Mouse (Mus musculus): ENCODE data around the gene Cdca7l.
"Not testable (repeated sequence)": the region's sequence is repeated elsewhere in the genome, so short reads cannot be mapped to it uniquely, and the experiment has no call there.

Gene Cdca7l

GRCm38 (mm10) chr12:117862655-117863054 is 58.6 kb downstream of the Cdca7l start:
- no peak for DNase-seq (ENCODE audit: low read depth, low spot score)
- Histone ChIP-seq H3K27me3 (ENCODE audit: control insufficient read depth, insufficient read depth, low read length, poor library complexity, severe bottlenecking) (no peaks in the 10 kb centered on the region), H3K36me3 (ENCODE audit: control insufficient read depth, insufficient read depth, low read length, poor library complexity, severe bottlenecking) (no peaks in the 10 kb centered on the region; the same call in 1 of the 2 replicates)

- Histone ChIP-seq H3K36me3 (ENCODE audit: control insufficient read depth, insufficient read depth, low read length, poor library complexity, severe bottlenecking) (no peaks in the 10 kb centered on the region; the same call in 1 of the 2 replicates), H3K27me3 (ENCODE audit: control insufficient read depth, insufficient read depth, low read length, poor library complexity, severe bottlenecking) (no peaks in the 10 kb centered on the region)
- no peak for DNase-seq (ENCODE audit: low read depth, low spot score)
Observed at GRCm38 (mm10) chr12:117867708-117868564, 63.8 kb downstream of the Cdca7l start.

GRCm38 (mm10) chr12:117872265-117872664 is 68.2 kb downstream of the Cdca7l start:
- no peak for DNase-seq (ENCODE audit: low read depth, low spot score)
- no peaks in the 10 kb centered on the region for H3K27me3 ChIP-seq (ENCODE audit: control insufficient read depth, insufficient read depth, low read length, poor library complexity, severe bottlenecking)
- no peaks in the 10 kb centered on the region for H3K36me3 ChIP-seq (ENCODE audit: control insufficient read depth, insufficient read depth, low read length, poor library complexity, severe bottlenecking)

GRCm38 (mm10) chr12:117878341-117878740 is 74.3 kb downstream of the Cdca7l start:
- no peaks in the 10 kb centered on the region for H3K27me3 ChIP-seq (ENCODE audit: control insufficient read depth, insufficient read depth, low read length, poor library complexity, severe bottlenecking)
- H3K36me3 ChIP-seq (ENCODE audit: control insufficient read depth, insufficient read depth, low read length, poor library complexity, severe bottlenecking): 0 out of 2 replicates have a peak, but pooled peaks cover 1% of the 10 kb centered on the region
- no peak for DNase-seq (ENCODE audit: low read depth, low spot score)

- H3K36me3 ChIP-seq (ENCODE audit: control insufficient read depth, insufficient read depth, low read length, poor library complexity, severe bottlenecking): no peaks in the 10 kb centered on the region
- no peak for DNase-seq (ENCODE audit: low read depth, low spot score)
- no peaks in the 10 kb centered on the region for H3K27me3 ChIP-seq (ENCODE audit: control insufficient read depth, insufficient read depth, low read length, poor library complexity, severe bottlenecking)
Observed at GRCm38 (mm10) chr12:117884627-117885026, 80.5 kb downstream of the Cdca7l start.

GRCm38 (mm10) chr12:117887422-117887821 is 83.3 kb downstream of the Cdca7l start:
- Histone ChIP-seq H3K27me3 (ENCODE audit: control insufficient read depth, insufficient read depth, low read length, poor library complexity, severe bottlenecking) (no peaks in the 10 kb centered on the region), H3K36me3 (ENCODE audit: control insufficient read depth, insufficient read depth, low read length, poor library complexity, severe bottlenecking) (no peaks in the 10 kb centered on the region)
- DNase-seq (ENCODE audit: low read depth, low spot score): no peak

GRCm38 (mm10) chr12:117900798-117901197 is 96.7 kb downstream of the Cdca7l start:
- not testable (repeated sequence) for DNase-seq (ENCODE audit: low read depth, low spot score); H3K27me3 ChIP-seq (ENCODE audit: control insufficient read depth, insufficient read depth, low read length, poor library complexity, severe bottlenecking); H3K36me3 ChIP-seq (ENCODE audit: control insufficient read depth, insufficient read depth, low read length, poor library complexity, severe bottlenecking)

GRCm38 (mm10) chr12:117901352-117901751 is 97.3 kb downstream of the Cdca7l start:
- DNase-seq (ENCODE audit: low read depth, low spot score); H3K27me3 ChIP-seq (ENCODE audit: control insufficient read depth, insufficient read depth, low read length, poor library complexity, severe bottlenecking); H3K36me3 ChIP-seq (ENCODE audit: control insufficient read depth, insufficient read depth, low read length, poor library complexity, severe bottlenecking): not testable (repeated sequence)

GRCm38 (mm10) chr12:117903671-117904070 is 99.6 kb downstream of the Cdca7l start:
- no peak for DNase-seq (ENCODE audit: low read depth, low spot score)
- Histone ChIP-seq H3K27me3 (ENCODE audit: control insufficient read depth, insufficient read depth, low read length, poor library complexity, severe bottlenecking) (no peaks in the 10 kb centered on the region), H3K36me3 (ENCODE audit: control insufficient read depth, insufficient read depth, low read length, poor library complexity, severe bottlenecking) (no peaks in the 10 kb centered on the region)

- not testable (repeated sequence) for H3K27me3 ChIP-seq (ENCODE audit: control insufficient read depth, insufficient read depth, low read length, poor library complexity, severe bottlenecking); H3K36me3 ChIP-seq (ENCODE audit: control insufficient read depth, insufficient read depth, low read length, poor library complexity, severe bottlenecking); DNase-seq (ENCODE audit: low read depth, low spot score)
Observed at GRCm38 (mm10) chr12:117905232-117905840, 101.2 kb downstream of the Cdca7l start.

- no peaks in the 10 kb centered on the region for H3K27me3 ChIP-seq (ENCODE audit: control insufficient read depth, insufficient read depth, low read length, poor library complexity, severe bottlenecking)
- DNase-seq (ENCODE audit: low read depth, low spot score): no peak
- no peaks in the 10 kb centered on the region for H3K36me3 ChIP-seq (ENCODE audit: control insufficient read depth, insufficient read depth, low read length, poor library complexity, severe bottlenecking)
Observed at GRCm38 (mm10) chr12:117911396-117911795, 107.3 kb downstream of the Cdca7l start.

- Histone ChIP-seq H3K27me3 (ENCODE audit: control insufficient read depth, insufficient read depth, low read length, poor library complexity, severe bottlenecking) (no peaks in the 10 kb centered on the region), H3K36me3 (ENCODE audit: control insufficient read depth, insufficient read depth, low read length, poor library complexity, severe bottlenecking) (no peaks in the 10 kb centered on the region)
- no peak for DNase-seq (ENCODE audit: low read depth, low spot score)
Observed at GRCm38 (mm10) chr12:117914613-117915245, 110.6 kb downstream of the Cdca7l start.

- Histone ChIP-seq H3K27me3 (ENCODE audit: control insufficient read depth, insufficient read depth, low read length, poor library complexity, severe bottlenecking) (no peaks in the 10 kb centered on the region), H3K36me3 (ENCODE audit: control insufficient read depth, insufficient read depth, low read length, poor library complexity, severe bottlenecking) (no peaks in the 10 kb centered on the region)
- no peak for DNase-seq (ENCODE audit: low read depth, low spot score)
Observed at GRCm38 (mm10) chr12:117915826-117916588, 111.9 kb downstream of the Cdca7l start.

Measured in splenic B cell, adult 2 months (primary cell).